Mouse (Mus musculus) heart, embryonic 14.5 days (tissue): ENCODE measurements around the gene 5730596B20Rik. TPM values are rescaled to one million over a fixed set of nuclear protein-coding genes. Genes with fewer than 3 reads are reported as not detected.
A peak's percentile ranks its signal among the peaks of the same experiment; 100 is the strongest.

ENCODE experiments used
- ATAC-seq: fragments of 200-750 bp; cut with Nextera tagmentation; 2 replicates; pipeline ENCODE4 v1.8.0; 2017; ENCODE audit warnings: low read depth, moderate TSS enrichment; ENCODE audit not compliant: insufficient number of reproducible peaks, insufficient read depth, low FRiP score
- H3K27ac ChIP-seq, 2 experiments: fragments of 200-500 bp in 1 of 2; fragments of 300-500 bp in 1 of 2; sonication (generic) in 1 of 2; replicated peaks in 1 of 2; 2 replicates each; pipeline ENCODE4 v1.5.1; 2012 to 2014; ENCODE audit warnings: low read depth in 2 of 2, low read length in 2 of 2, control low read depth in 1 of 2, mild to moderate bottlenecking in 1 of 2, mixed read lengths in 1 of 2; ENCODE audit not compliant: control insufficient read depth in 1 of 2, insufficient read depth in 1 of 2
- H3K27me3 ChIP-seq: fragments of 300-500 bp; sonication (generic); 2 replicates; pipeline ENCODE4 v1.6.1; 2014; ENCODE audit warnings: mild to moderate bottlenecking, low read length, control low read depth; ENCODE audit not compliant: control insufficient read depth, insufficient read depth
- H3K36me3 ChIP-seq: fragments of 300-500 bp; sonication (generic); 2 replicates; pipeline ENCODE4 v1.6.1; 2014; ENCODE audit warnings: mild to moderate bottlenecking, control low read depth, low read length, mixed read lengths; ENCODE audit not compliant: control insufficient read depth, insufficient read depth
- H3K4me1 ChIP-seq, 2 experiments: fragments of 200-500 bp in 1 of 2; fragments of 300-500 bp in 1 of 2; sonication (generic) in 1 of 2; 2 replicates each; pipeline ENCODE4 v1.6.1; 2012 to 2014; ENCODE audit warnings: low read length in 2 of 2, control low read depth in 1 of 2, mixed read lengths in 1 of 2; ENCODE audit not compliant: control insufficient read depth in 2 of 2, insufficient read depth in 2 of 2
- H3K4me2 ChIP-seq: fragments of 300-500 bp; sonication (generic); 2 replicates; pipeline ENCODE4 v1.6.1; 2014; ENCODE audit warnings: mild to moderate bottlenecking, low read length
- H3K4me3 ChIP-seq, 2 experiments: fragments of 200-500 bp in 1 of 2; fragments of 300-500 bp in 1 of 2; sonication (generic) in 1 of 2; 2 replicates each; pipeline ENCODE4 v1.5.1; 2012 to 2014; ENCODE audit warnings: low read length in 2 of 2, mild to moderate bottlenecking in 2 of 2, control low read depth in 1 of 2, low read depth in 1 of 2, moderate library complexity in 1 of 2; ENCODE audit not compliant: control insufficient read depth in 1 of 2, insufficient read depth in 1 of 2
- H3K9ac ChIP-seq: fragments of 300-500 bp; sonication (generic); 2 replicates; pipeline ENCODE4 v1.6.1; 2014; ENCODE audit warnings: mild to moderate bottlenecking, low read length
- H3K9me3 ChIP-seq: fragments of 300-500 bp; sonication (generic); 2 replicates; pipeline ENCODE4 v1.6.1; 2016; ENCODE audit warnings: low read length, control low read depth; ENCODE audit not compliant: control insufficient read depth
- WGBS: fragments of 180-500 bp; shearing (Covaris S2); extraction: QIAGEN DNeasy Blood & Tissue Kit; methylation state at CpG from one replicate; pipeline ENCODE4 v1.1.7; 2014; 5-methylcytosine and 5-hydroxymethylcytosine counted together
- polyA plus RNA-seq: library from polyadenylated mRNA; unstranded; fragments of >200 nt; fragmentation: Nextera tagmentation; extraction: Ambion mirVana; gene quantifications from 2 replicates; pipeline ENCODE4 v1.2.1, GENCODE M21; 2014

Gene 5730596B20Rik
- polyA plus RNA-seq, 1 experiment from 2014 or later = not detected

- Histone ChIP-seq H3K4me2 (peak overlapping the region; percentile 4; the same call in 1 of the 2 replicates), H3K36me3 (no peaks in the 10 kb centered on the region), H3K9me3 (no peaks in the 10 kb centered on the region), H3K4me3 (no peak overlapping the region), H3K4me1 (peaks cover 3 to 4% of the 10 kb centered on the region in 2 experiments; a peak in 2 of 4 replicates), H3K9ac (no peak overlapping the region), H3K27me3 (peaks cover 98% of the 10 kb centered on the region), H3K27ac (no peak overlapping the region; a peak in 1 of 4 replicates)
- no peak for ATAC-seq
- 9% methylated on average over 14 of the region's 14 CpGs for WGBS
These were observed 9.5 kb upstream of the 5730596B20Rik start for GRCm38 (mm10) chr6:52167736-52168161.

DNA sequence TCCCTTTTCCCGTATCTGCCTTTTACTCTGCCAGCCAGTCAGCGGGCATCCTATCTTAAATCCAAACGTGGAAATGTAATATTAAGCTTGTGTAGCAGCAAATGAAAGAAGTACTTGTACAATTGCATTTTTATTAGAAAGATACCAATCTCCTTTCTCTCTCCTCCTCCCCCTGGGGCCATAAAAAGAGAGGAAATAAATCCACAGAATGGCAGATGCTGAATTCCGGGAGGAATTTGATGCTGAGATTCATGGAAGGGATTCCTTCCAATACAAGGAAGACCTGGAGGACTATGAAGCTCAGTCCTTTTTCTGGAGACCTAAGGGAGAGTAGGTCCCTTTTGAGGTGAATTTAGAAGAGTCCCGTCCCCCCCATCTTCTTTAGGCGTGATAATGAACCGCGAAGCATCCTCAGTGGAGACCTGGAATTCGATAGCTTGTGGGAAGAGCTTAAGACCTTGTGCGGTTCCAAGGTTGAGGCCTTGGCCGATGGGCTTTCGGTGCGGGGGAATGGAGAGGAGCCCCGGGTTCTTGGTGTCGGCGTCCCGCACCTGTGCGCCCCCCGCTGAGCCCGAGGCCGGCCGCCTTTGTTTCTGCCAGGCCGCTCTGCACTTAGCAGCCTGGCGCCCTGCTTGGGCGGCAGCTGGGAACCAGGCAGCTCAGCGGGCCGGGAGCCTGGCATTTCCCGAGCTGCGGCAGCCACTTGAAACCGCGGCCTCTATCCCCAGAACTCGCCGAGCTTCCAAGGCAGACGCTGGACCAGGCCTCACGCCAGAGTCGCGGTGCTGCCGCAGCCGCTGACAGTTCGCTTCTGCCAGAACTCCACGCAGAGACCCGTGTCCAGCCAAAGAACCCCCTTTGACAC lies 8.9 kb upstream of the 5730596B20Rik start:
- no peak overlapping the region for H3K4me3 ChIP-seq

GRCm38 (mm10) chr6:52169499-52170165 lies 7.7 kb upstream of the 5730596B20Rik start:
- no peaks in the 10 kb centered on the region for H3K9me3 ChIP-seq
- H3K27me3 ChIP-seq = peaks cover 97% of the 10 kb centered on the region
- H3K4me1 ChIP-seq = peaks cover 0 to 3% of the 10 kb centered on the region in 2 experiments; a peak in 2 of 4 replicates
- no peaks in the 10 kb centered on the region for H3K36me3 ChIP-seq
- H3K4me3 ChIP-seq = no peak overlapping the region
- H3K4me2 ChIP-seq = peak overlapping the region; percentile 7; the same call in 1 of the 2 replicates
- peak overlapping the region; percentile 12; the same call in 1 of the 2 replicates for H3K9ac ChIP-seq
- WGBS = 8% methylated on average over 16 of the region's 16 CpGs
- H3K27ac ChIP-seq = 0 out of 4 replicates have a peak overlapping the region, but pooled peaks of 1 of the 2 experiments have one; percentile 41
- ATAC-seq = no peak

More for the DNA sequence above, 8.9 kb upstream of the 5730596B20Rik start:
- 5% methylated on average over 42 of the region's 42 CpGs for WGBS
- Histone ChIP-seq H3K9ac (peak overlapping the region; percentile 54; the same call in 1 of the 2 replicates), H3K27ac (no peak overlapping the region), H3K36me3 (no peaks in the 10 kb centered on the region), H3K4me2 (peak overlapping the region; percentile 29; the same call in 1 of the 2 replicates), H3K9me3 (no peaks in the 10 kb centered on the region), H3K27me3 (peaks cover 98% of the 10 kb centered on the region), H3K4me1 (peaks cover 2 to 3% of the 10 kb centered on the region in 2 experiments; a peak in 2 of 4 replicates)
- ATAC-seq = no peak

- Histone ChIP-seq H3K27ac (peak overlapping the region; percentile 19 to 41; a peak in 2 of 4 replicates), H3K4me2 (peak overlapping the region; percentile 7; the same call in 1 of the 2 replicates), H3K36me3 (no peaks in the 10 kb centered on the region), H3K4me3 (no peak overlapping the region), H3K4me1 (peaks cover 0 to 3% of the 10 kb centered on the region in 2 experiments; a peak in 2 of 4 replicates), H3K9ac (peak overlapping the region; percentile 12; the same call in 1 of the 2 replicates), H3K9me3 (no peaks in the 10 kb centered on the region), H3K27me3 (peaks cover 97% of the 10 kb centered on the region)
- no peak for ATAC-seq
- 4% methylated on average over 39 of the region's 40 CpGs for WGBS
These were observed 7.0 kb upstream of the 5730596B20Rik start for GRCm38 (mm10) chr6:52170166-52170897.

DNA sequence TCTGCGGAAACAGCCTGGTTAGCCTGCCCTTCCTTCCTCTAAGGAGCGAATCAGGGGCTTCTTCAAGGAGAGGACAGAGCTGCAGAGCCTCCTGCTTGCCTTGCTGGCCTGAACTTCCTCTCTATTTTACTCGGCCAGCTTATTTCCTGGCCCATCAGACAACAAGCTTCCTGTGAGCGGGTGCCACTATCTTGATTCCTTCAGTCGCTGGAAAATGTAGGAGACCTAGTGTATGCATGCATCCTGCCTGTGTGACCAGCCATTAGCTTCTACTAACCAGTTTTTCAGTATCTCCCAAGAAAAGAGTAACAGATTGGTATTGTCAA lies 6.4 kb upstream of the 5730596B20Rik start:
- Histone ChIP-seq H3K4me2 (0 out of 2 replicates have a peak overlapping the region, but pooled peaks have one; percentile 7), H3K36me3 (no peaks in the 10 kb centered on the region), H3K9ac (no peak overlapping the region), H3K4me3 (no peak overlapping the region), H3K4me1 (peaks cover 0 to 3% of the 10 kb centered on the region in 2 experiments; a peak in 2 of 4 replicates), H3K27ac (peak overlapping the region; percentile 19 to 41; a peak in 2 of 4 replicates), H3K9me3 (no peaks in the 10 kb centered on the region), H3K27me3 (peaks cover 97% of the 10 kb centered on the region)
- 8% methylated on average over 5 of the region's 5 CpGs for WGBS
- no peak for ATAC-seq

- no peak overlapping the region for H3K4me2 ChIP-seq
- H3K9me3 ChIP-seq = no peaks in the 10 kb centered on the region
These were observed 6.0 kb upstream of the 5730596B20Rik start for GRCm38 (mm10) chr6:52171331-52171730.

GRCm38 (mm10) chr6:52171938-52172337 lies 5.4 kb upstream of the 5730596B20Rik start:
- Histone ChIP-seq H3K4me1 (peaks cover 0 to 3% of the 10 kb centered on the region in 2 experiments; a peak in 2 of 4 replicates), H3K4me2 (peak overlapping the region; percentile 52; the same call in 1 of the 2 replicates), H3K27ac (no peak overlapping the region), H3K9me3 (no peaks in the 10 kb centered on the region), H3K27me3 (peaks cover 97% of the 10 kb centered on the region), H3K4me3 (peak overlapping the region in 1 of 2 experiments; percentile 23; a peak in 1 of 4 replicates), H3K36me3 (no peaks in the 10 kb centered on the region), H3K9ac (no peak overlapping the region)
- 9% methylated on average over 7 of the region's 7 CpGs for WGBS
- ATAC-seq = no peak

More at GRCm38 (mm10) chr6:52171331-52171730, 6.0 kb upstream of the 5730596B20Rik start:
- Histone ChIP-seq H3K9ac (no peak overlapping the region), H3K36me3 (no peaks in the 10 kb centered on the region), H3K4me3 (no peak overlapping the region), H3K4me1 (peaks cover 0 to 3% of the 10 kb centered on the region in 2 experiments; a peak in 2 of 4 replicates), H3K27me3 (peaks cover 97% of the 10 kb centered on the region), H3K27ac (no peak overlapping the region; a peak in 1 of 4 replicates)
- 9% methylated on average over 4 of the region's 4 CpGs for WGBS
- no peak for ATAC-seq
